Mouse (Mus musculus) heart, embryonic 14.5 days (tissue): ENCODE data around the gene Kremen2. TPM values are rescaled to one million over a fixed set of nuclear protein-coding genes. Genes with fewer than 3 reads are reported as not detected.

ENCODE experiments used
- ATAC-seq: fragments of 200-750 bp; cut with Nextera tagmentation; 2 replicates; pipeline ENCODE4 v1.8.0; 2017; ENCODE audit warnings: low read depth, moderate TSS enrichment; ENCODE audit not compliant: insufficient number of reproducible peaks, insufficient read depth, low FRiP score
- H3K27ac ChIP-seq, 2 experiments: fragments of 200-500 bp in 1 of 2; fragments of 300-500 bp in 1 of 2; sonication (generic) in 1 of 2; replicated peaks in 1 of 2; 2 replicates each; pipeline ENCODE4 v1.5.1; 2012 to 2014; ENCODE audit warnings: low read depth in 2 of 2, low read length in 2 of 2, control low read depth in 1 of 2, mild to moderate bottlenecking in 1 of 2, mixed read lengths in 1 of 2; ENCODE audit not compliant: control insufficient read depth in 1 of 2, insufficient read depth in 1 of 2
- H3K27me3 ChIP-seq: fragments of 300-500 bp; sonication (generic); 2 replicates; pipeline ENCODE4 v1.6.1; 2014; ENCODE audit warnings: mild to moderate bottlenecking, low read length, control low read depth; ENCODE audit not compliant: control insufficient read depth, insufficient read depth
- H3K36me3 ChIP-seq: fragments of 300-500 bp; sonication (generic); 2 replicates; pipeline ENCODE4 v1.6.1; 2014; ENCODE audit warnings: mild to moderate bottlenecking, control low read depth, low read length, mixed read lengths; ENCODE audit not compliant: control insufficient read depth, insufficient read depth
- H3K4me1 ChIP-seq, 2 experiments: fragments of 200-500 bp in 1 of 2; fragments of 300-500 bp in 1 of 2; sonication (generic) in 1 of 2; 2 replicates each; pipeline ENCODE4 v1.6.1; 2012 to 2014; ENCODE audit warnings: low read length in 2 of 2, control low read depth in 1 of 2, mixed read lengths in 1 of 2; ENCODE audit not compliant: control insufficient read depth in 2 of 2, insufficient read depth in 2 of 2
- H3K4me2 ChIP-seq: fragments of 300-500 bp; sonication (generic); 2 replicates; pipeline ENCODE4 v1.6.1; 2014; ENCODE audit warnings: mild to moderate bottlenecking, low read length
- H3K4me3 ChIP-seq, 2 experiments: fragments of 200-500 bp in 1 of 2; fragments of 300-500 bp in 1 of 2; sonication (generic) in 1 of 2; 2 replicates each; pipeline ENCODE4 v1.5.1; 2012 to 2014; ENCODE audit warnings: low read length in 2 of 2, mild to moderate bottlenecking in 2 of 2, control low read depth in 1 of 2, low read depth in 1 of 2, moderate library complexity in 1 of 2; ENCODE audit not compliant: control insufficient read depth in 1 of 2, insufficient read depth in 1 of 2
- H3K9ac ChIP-seq: fragments of 300-500 bp; sonication (generic); 2 replicates; pipeline ENCODE4 v1.6.1; 2014; ENCODE audit warnings: mild to moderate bottlenecking, low read length
- H3K9me3 ChIP-seq: fragments of 300-500 bp; sonication (generic); 2 replicates; pipeline ENCODE4 v1.6.1; 2016; ENCODE audit warnings: low read length, control low read depth; ENCODE audit not compliant: control insufficient read depth
- WGBS: fragments of 180-500 bp; shearing (Covaris S2); extraction: QIAGEN DNeasy Blood & Tissue Kit; methylation state at CpG from one replicate; pipeline ENCODE4 v1.1.7; 2014; 5-methylcytosine and 5-hydroxymethylcytosine counted together
- polyA plus RNA-seq: library from polyadenylated mRNA; unstranded; fragments of >200 nt; fragmentation: Nextera tagmentation; extraction: Ambion mirVana; gene quantifications from 2 replicates; pipeline ENCODE4 v1.2.1, GENCODE M21; 2014

Kremen2 gene
- polyA plus RNA-seq, 1 experiment from 2014 or later: not detected

DNA sequence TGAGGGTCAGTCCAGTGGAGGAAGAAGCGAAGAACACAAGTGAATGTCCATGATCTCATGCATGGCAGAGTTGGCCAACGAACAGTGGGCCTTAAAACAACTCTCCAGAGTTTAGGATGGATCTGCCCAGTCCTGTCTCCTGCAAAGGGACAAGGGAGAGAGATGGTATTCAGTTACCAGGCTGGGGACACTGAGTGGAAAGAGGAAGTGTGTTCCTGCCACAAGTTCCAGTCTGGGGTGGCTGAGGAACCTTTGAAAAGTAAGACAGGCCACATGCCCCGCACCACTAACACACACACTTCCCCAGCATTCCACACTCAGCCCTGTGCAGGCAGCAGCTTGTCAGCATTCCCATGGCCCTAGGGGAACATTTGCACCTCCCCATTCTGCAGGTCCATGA lies 1.1 kb upstream of the Kremen2 start:
- no peak overlapping the region for H3K4me3 ChIP-seq
- peaks cover 14 to 25% of the 10 kb centered on the region in 2 experiments; a peak in 3 of 4 replicates for H3K4me1 ChIP-seq
- no peak overlapping the region for H3K4me2 ChIP-seq
- ATAC-seq: no peak
- H3K36me3 ChIP-seq: peaks cover 6% of the 10 kb centered on the region
- no peak overlapping the region for H3K27ac ChIP-seq
- 88% methylated on average over 3 of the region's 3 CpGs for WGBS
- H3K9ac ChIP-seq: no peak overlapping the region
- H3K9me3 ChIP-seq: no peaks in the 10 kb centered on the region
- peaks cover 66% of the 10 kb centered on the region for H3K27me3 ChIP-seq

GRCm38 (mm10) chr17:23746311-23746710 lies 678 bp upstream of the Kremen2 start:
- ATAC-seq: no peak

DNA sequence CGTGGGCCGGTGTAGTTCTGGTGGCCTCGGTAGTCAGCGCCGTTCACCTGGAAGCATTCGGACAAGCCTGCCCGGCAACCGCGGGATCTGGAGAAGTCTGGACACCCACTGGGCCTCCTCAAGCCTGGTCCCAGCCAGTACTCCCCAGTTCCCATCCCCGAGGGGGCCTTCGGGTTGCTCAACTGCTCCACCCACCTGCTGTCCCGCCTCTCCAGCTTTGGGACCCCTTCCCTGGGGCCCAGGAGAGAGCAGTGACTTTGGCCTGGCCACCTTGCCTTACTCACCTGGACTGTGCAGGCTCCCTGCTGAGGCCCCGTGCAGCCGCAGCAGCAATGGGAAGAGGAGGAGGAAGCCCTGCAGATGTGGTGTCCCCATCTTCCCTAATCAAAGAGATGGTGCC lies 982 bp downstream of the Kremen2 start:
- ATAC-seq: no peak
- Histone ChIP-seq H3K36me3 (no peaks in the 10 kb centered on the region), H3K27me3 (peaks cover 81% of the 10 kb centered on the region), H3K27ac (no peak overlapping the region), H3K4me3 (peak overlapping the region in 1 of 2 experiments; percentile 34; a peak in 1 of 4 replicates), H3K9me3 (no peaks in the 10 kb centered on the region), H3K4me1 (peaks cover 17 to 28% of the 10 kb centered on the region in 2 experiments; a peak in 3 of 4 replicates), H3K9ac (peak overlapping the region; percentile 16; the same call in 1 of the 2 replicates), H3K4me2 (peak overlapping the region; percentile 60)
- 2% methylated on average over 14 of the region's 14 CpGs for WGBS

More at GRCm38 (mm10) chr17:23746311-23746710, 678 bp upstream of the Kremen2 start:
- WGBS: 5% methylated on average over 12 of the region's 12 CpGs
- H3K27ac ChIP-seq: no peak overlapping the region
- peaks cover 2% of the 10 kb centered on the region for H3K36me3 ChIP-seq
- H3K9ac ChIP-seq: no peak overlapping the region
- no peak overlapping the region for H3K4me3 ChIP-seq
- H3K4me1 ChIP-seq: peaks cover 14 to 25% of the 10 kb centered on the region in 2 experiments; a peak in 3 of 4 replicates
- no peaks in the 10 kb centered on the region for H3K9me3 ChIP-seq
- H3K27me3 ChIP-seq: peaks cover 71% of the 10 kb centered on the region
- peak overlapping the region; percentile 60 for H3K4me2 ChIP-seq

DNA sequence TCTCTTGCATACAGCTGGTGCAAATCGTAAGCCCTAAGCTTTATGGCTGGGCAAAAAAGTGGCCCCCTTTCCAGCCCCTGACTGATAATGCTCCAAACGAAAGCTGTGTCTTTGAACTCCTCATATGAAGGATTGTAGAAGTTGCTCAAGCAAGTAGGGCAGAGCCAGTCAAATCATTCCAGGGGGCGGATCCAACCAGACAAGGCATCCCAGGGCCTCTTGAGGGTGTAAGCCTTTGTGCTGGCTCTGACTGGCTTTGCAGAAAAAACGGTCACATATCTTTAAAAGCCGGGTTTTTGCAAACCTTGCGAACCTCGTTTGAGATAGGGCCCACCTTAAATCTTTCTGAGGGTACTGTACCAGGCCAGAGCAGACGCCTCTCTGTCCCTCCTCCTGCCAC lies 1.6 kb downstream of the Kremen2 start:
- 26% methylated on average over 8 of the region's 8 CpGs for WGBS
- Histone ChIP-seq H3K27ac (no peak overlapping the region), H3K4me3 (no peak overlapping the region), H3K9me3 (no peaks in the 10 kb centered on the region), H3K4me1 (peaks cover 15 to 31% of the 10 kb centered on the region in 2 experiments; a peak in 3 of 4 replicates), H3K9ac (no peak overlapping the region), H3K36me3 (no peaks in the 10 kb centered on the region), H3K27me3 (peaks cover 81% of the 10 kb centered on the region), H3K4me2 (no peak overlapping the region)
- no peak for ATAC-seq

GRCm38 (mm10) chr17:23742941-23743340 lies 2.7 kb downstream of the Kremen2 start:
- Histone ChIP-seq H3K27ac (no peak overlapping the region), H3K4me2 (no peak overlapping the region), H3K4me1 (peaks cover 15 to 37% of the 10 kb centered on the region in 2 experiments; a peak in 3 of 4 replicates), H3K36me3 (no peaks in the 10 kb centered on the region), H3K9me3 (no peaks in the 10 kb centered on the region), H3K9ac (no peak overlapping the region), H3K27me3 (peaks cover 79% of the 10 kb centered on the region), H3K4me3 (no peak overlapping the region)
- WGBS: 64% methylated on average over 12 of the region's 12 CpGs
- ATAC-seq: no peak

GRCm38 (mm10) chr17:23742210-23742793 lies 3.3 kb downstream of the Kremen2 start:
- Histone ChIP-seq H3K9ac (no peak overlapping the region), H3K9me3 (no peaks in the 10 kb centered on the region), H3K4me1 (peaks cover 15 to 37% of the 10 kb centered on the region in 2 experiments; a peak in 3 of 4 replicates), H3K4me3 (peak overlapping the region; percentile 6; a peak in 2 of 4 replicates), H3K27me3 (peaks cover 78% of the 10 kb centered on the region), H3K4me2 (peak overlapping the region; percentile 45), H3K27ac (no peak overlapping the region), H3K36me3 (no peaks in the 10 kb centered on the region)
- no peak for ATAC-seq
- WGBS: 8% methylated on average over 44 of the region's 44 CpGs

- Histone ChIP-seq H3K36me3 (no peaks in the 10 kb centered on the region), H3K9me3 (no peaks in the 10 kb centered on the region), H3K9ac (no peak overlapping the region), H3K4me3 (no peak overlapping the region), H3K27me3 (peaks cover 71% of the 10 kb centered on the region), H3K4me2 (no peak overlapping the region), H3K4me1 (peaks cover 15 to 37% of the 10 kb centered on the region in 2 experiments; a peak in 3 of 4 replicates), H3K27ac (no peak overlapping the region)
- 45% methylated on average over 38 of the region's 38 CpGs for WGBS
- no peak for ATAC-seq
Observed at GRCm38 (mm10) chr17:23741359-23742209, 4.0 kb downstream of the Kremen2 start.
